Mouse (Mus musculus): ENCODE data around the gene Ccno.

DNA sequence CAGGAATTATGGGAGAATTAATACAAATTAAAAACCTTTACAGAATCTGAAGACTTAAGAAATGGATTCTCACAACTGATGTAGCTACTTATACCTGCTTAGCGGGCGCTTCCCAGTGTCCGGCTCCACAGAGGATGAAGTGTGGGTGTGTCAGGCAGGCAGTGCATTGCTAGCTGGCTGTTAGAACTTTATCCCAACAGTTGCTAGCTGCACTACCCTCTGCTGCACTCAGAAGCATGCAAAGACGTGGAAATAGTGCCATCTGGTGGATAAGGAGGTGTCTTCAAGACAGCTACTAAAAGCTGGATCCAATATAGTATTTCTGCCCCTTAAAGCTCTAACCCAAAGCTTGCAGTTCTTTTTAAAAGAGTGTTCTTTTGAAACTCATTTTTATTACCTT lies 48.2 kb downstream of the Ccno start:
- TF ChIP-seq CTCF (IDR thresholded peaks at IDR 0.05; ENCODE audit: low read depth), result peak; percentile 92
- no peak for TF ChIP-seq EP300 (IDR thresholded peaks at IDR 0.05; ENCODE audit: low read depth)

Measured in heart, postnatal 0 days (tissue).